Mouse (Mus musculus): ENCODE data around the gene Zfp819. TPM values are rescaled to one million over a fixed set of nuclear protein-coding genes. Genes with fewer than 3 reads are reported as not detected.

Gene Zfp819
- not detected in 2 replicates for polyA plus RNA-seq (2015; fragmentation: Nextera tagmentation; extraction: Ambion mirVana)

DNA sequence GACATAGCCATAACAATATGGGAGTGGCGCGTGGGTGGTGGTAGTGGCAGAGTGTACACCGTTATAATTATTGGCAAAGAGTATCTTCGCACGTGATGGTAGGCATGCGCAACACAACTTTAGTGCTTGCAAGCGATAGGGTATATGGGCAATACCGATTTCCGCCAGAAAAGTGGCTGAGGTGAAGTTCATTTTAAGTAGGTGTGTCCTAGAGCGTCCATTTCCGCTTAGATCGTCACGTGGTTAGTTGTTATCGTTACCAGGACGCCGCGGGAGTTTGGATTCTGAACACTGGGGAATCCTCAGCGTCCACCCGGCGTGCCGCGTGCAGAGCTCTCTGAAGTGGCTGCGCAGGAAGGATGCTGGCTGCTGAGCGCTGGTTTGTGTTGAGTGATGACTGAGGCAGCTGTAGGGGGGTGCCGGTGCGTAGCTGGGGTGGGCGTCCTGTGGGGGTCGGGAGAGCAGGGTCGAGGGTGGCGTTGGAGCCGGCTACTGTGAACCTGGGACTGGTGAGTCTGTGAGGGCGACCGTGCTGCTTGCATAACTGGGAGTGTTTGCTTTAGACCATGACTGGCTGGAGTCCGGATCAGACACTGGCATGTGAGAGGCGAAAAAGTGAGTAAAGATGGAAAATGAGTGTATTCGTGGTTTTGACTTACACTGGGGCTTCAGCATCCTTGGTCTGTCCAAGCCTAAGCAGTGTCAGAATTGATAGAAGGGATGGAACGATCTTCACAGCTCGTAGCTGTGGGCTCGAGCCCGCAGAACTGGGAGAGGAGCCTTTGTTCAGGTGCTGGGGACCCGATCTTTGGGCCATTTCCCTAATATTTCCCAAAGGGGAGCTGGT, at the start of gene Zfp819:
Zfp819 (plus strand) TSS at position 274 of the 847 bp plus-strand sequence.

DNA sequence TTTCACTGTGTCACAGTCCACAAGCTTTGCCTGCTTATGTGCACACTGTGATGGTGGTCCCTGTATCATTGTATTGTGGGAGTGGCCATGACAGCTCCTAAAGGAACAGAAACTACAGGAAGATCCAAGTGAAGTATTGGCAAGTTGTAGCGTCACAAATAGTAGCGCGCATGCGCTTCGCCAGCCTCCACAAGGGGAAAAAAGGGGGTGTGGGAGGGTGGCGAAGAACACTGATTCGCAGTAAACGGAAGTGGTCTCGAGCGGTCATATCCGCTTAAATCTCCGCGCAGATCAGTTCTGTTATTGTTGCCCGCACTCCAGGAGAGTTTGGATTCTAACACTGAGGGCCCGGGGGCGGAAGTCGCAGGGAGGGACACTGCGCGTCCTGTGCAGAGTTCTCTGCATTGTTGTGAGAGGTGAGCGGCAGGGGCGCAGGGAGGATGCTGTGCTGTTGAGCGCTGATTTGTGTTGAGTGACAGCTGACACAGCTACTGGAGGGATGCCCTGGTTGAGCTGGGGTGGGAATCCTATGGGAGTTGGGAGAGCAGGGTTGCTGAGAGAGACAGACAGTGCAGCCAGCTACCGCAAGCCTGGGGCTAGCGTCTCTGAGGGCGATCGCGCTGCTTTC, 44.8 kb upstream of the Zfp819 start, which contains the start of gene Zfp658:
Zfp658 (plus strand) TSS at position 251 of the 628 bp plus-strand sequence.

DNA sequence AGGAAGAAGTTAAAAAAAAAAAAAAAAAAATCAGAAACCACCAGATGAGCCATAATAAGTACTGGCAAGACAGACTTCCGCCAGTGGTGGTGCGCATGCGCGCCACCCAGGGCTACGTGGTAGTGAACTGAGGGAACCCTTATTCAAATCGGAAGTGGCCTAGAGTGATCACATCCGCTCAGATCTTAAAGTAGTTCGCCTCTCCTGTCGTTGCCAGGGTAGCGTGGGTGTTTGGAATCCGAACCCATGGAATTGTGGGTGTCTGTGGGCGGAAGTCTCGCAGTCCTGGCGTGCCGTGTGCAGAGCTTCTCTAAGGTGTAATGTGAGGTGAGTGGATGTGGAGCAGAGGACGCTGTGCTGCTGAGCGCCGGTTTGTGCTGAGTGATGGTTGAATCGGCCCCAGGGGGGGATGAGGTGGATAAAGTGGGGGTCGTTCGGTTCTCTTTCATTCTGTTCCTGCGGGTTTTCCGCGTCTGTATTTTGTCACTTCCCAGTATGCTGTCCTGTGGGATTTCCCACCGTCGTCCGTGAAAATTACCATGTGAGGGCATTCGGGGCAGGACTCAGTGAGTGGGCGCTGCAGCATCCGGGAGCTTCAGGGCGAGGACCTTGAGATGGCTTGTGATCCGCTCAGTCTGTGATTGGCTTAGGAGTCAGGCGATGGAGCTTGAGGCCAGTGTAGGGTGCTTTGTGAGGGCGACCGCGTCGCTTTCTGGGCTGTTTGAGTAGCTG, 27.4 kb upstream of the Zfp819 start, which contains the start of gene Zfp719:
Zfp719 (plus strand) TSS at position 171 of the 732 bp plus-strand sequence.

DNA sequence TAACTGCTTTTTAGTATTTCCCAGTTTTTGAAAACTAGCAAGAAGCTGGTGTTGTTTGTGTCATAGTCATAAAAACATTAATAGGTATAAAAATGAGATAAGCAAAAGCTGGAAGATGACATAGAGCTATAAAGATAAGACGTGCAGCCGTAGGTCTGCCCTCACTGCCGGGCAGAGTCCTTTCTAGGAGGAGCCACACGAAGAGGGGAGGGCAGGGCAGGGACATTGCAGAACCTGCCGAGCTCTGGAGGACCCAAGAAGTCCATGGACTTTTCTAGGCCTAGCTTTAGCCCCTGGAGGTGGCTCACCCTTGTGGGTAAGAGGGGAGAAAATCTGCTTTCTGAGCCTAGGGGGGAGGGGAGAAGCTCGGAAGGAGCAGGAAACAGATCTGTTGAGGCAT, 27.5 kb downstream of the Zfp819 start, which contains the start of gene Ceacam18:
Ceacam18 (plus strand) TSS at position 208 of the 400 bp plus-strand sequence.

DNA sequence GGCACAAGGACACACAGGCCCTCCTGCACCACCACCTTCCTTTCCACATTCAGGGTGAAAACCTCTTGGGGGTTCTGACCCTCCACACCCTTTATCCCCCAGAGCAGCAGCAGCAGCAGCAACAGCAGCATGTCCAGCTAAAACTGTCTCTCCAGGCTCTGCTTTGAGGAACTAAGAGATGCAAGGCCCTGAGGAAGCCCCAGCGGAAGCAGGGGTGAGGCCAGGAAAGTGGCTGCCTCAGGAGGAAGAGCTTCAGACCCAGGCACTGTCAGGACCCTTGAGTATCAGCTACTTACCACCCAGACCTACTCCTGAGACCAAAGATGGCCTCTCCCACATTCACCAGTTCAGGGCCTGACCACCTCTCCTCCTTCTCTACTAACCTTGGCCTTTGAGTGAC, 53.0 kb downstream of the Zfp819 start, which contains the start of gene Siglece:
Siglece (minus strand) TSS at position 160 of the 400 bp plus-strand sequence.

Other genes with a start within 250 kb of the Zfp819 start
- 0.19 and 0.59 TPM in 2 replicates for gene Siglecg, start 199.0 kb upstream of the Zfp819 start, polyA plus RNA-seq (2015; fragmentation: Nextera tagmentation; extraction: Ambion mirVana)
- not detected in 2 replicates for gene Lim2, start 179.5 kb upstream of the Zfp819 start, polyA plus RNA-seq (2015; fragmentation: Nextera tagmentation; extraction: Ambion mirVana)
- 0.95 and 2.4 TPM in 2 replicates for gene Nkg7, start 170.1 kb upstream of the Zfp819 start, polyA plus RNA-seq (2015; fragmentation: Nextera tagmentation; extraction: Ambion mirVana)
- gene Cldnd2, start 166.4 kb upstream of the Zfp819 start, polyA plus RNA-seq (2015; fragmentation: Nextera tagmentation; extraction: Ambion mirVana) = not detected in 2 replicates
- gene Etfb, start 163.1 kb upstream of the Zfp819 start, polyA plus RNA-seq (2015; fragmentation: Nextera tagmentation; extraction: Ambion mirVana) = 379 and 383 TPM in 2 replicates
- gene Gm45233, start 163.0 kb upstream of the Zfp819 start, polyA plus RNA-seq (2015; fragmentation: Nextera tagmentation; extraction: Ambion mirVana) = 0.18 and 0.69 TPM in 2 replicates
- 5.1 and 6.0 TPM in 2 replicates for gene Vsig10l, start 144.0 kb upstream of the Zfp819 start, polyA plus RNA-seq (2015; fragmentation: Nextera tagmentation; extraction: Ambion mirVana)
- gene Iglon5, start 117.1 kb upstream of the Zfp819 start, polyA plus RNA-seq (2015; fragmentation: Nextera tagmentation; extraction: Ambion mirVana) = 0.26 and 0.65 TPM in 2 replicates
- not detected in 2 replicates for gene 4931406B18Rik, start 101.2 kb upstream of the Zfp819 start, polyA plus RNA-seq (2015; fragmentation: Nextera tagmentation; extraction: Ambion mirVana)
- gene Cd33, start 62.7 kb upstream of the Zfp819 start, polyA plus RNA-seq (2015; fragmentation: Nextera tagmentation; extraction: Ambion mirVana) = 1.3 and 2.0 TPM in 2 replicates
- 1.6 and 2.8 TPM in 2 replicates for gene Zfp658, start 44.9 kb upstream of the Zfp819 start, polyA plus RNA-seq (2015; fragmentation: Nextera tagmentation; extraction: Ambion mirVana)
- gene Zfp719, start 27.6 kb upstream of the Zfp819 start, polyA plus RNA-seq (2015; fragmentation: Nextera tagmentation; extraction: Ambion mirVana) = 7.7 and 9.8 TPM in 2 replicates
- gene Ceacam18, start 27.5 kb downstream of the Zfp819 start, polyA plus RNA-seq (2015; fragmentation: Nextera tagmentation; extraction: Ambion mirVana) = 0.28 TPM in 1 of 2 replicates, not detected in the other
- 1.3 and 1.4 TPM in 2 replicates for gene Siglece, start 53.0 kb downstream of the Zfp819 start, polyA plus RNA-seq (2015; fragmentation: Nextera tagmentation; extraction: Ambion mirVana)
- 6.4 and 8.3 TPM in 2 replicates for gene Ctu1, start 64.8 kb downstream of the Zfp819 start, polyA plus RNA-seq (2015; fragmentation: Nextera tagmentation; extraction: Ambion mirVana)
- gene Klk14, start 83.2 kb downstream of the Zfp819 start, polyA plus RNA-seq (2015; fragmentation: Nextera tagmentation; extraction: Ambion mirVana) = not detected in 2 replicates
- gene Klk13, start 105.4 kb downstream of the Zfp819 start, polyA plus RNA-seq (2015; fragmentation: Nextera tagmentation; extraction: Ambion mirVana) = 0.23 TPM in 1 of 2 replicates, not detected in the other
- gene Klk12, start 161.7 kb downstream of the Zfp819 start, polyA plus RNA-seq (2015; fragmentation: Nextera tagmentation; extraction: Ambion mirVana) = not detected in 2 replicates
- 0.14 and 0.38 TPM in 2 replicates for gene Klk11, start 167.4 kb downstream of the Zfp819 start, polyA plus RNA-seq (2015; fragmentation: Nextera tagmentation; extraction: Ambion mirVana)
- 2.2 and 3.9 TPM in 2 replicates for gene Klk10, start 173.9 kb downstream of the Zfp819 start, polyA plus RNA-seq (2015; fragmentation: Nextera tagmentation; extraction: Ambion mirVana)
- 0.19 TPM in 1 of 2 replicates, not detected in the other for gene Klk9, start 184.7 kb downstream of the Zfp819 start, polyA plus RNA-seq (2015; fragmentation: Nextera tagmentation; extraction: Ambion mirVana)
- gene Klk8, start 190.4 kb downstream of the Zfp819 start, polyA plus RNA-seq (2015; fragmentation: Nextera tagmentation; extraction: Ambion mirVana) = 7.3 and 16.9 TPM in 2 replicates
- 0.17 TPM in 1 of 2 replicates, not detected in the other for gene Klk7, start 204.1 kb downstream of the Zfp819 start, polyA plus RNA-seq (2015; fragmentation: Nextera tagmentation; extraction: Ambion mirVana)
- gene Klk6, start 217.3 kb downstream of the Zfp819 start, polyA plus RNA-seq (2015; fragmentation: Nextera tagmentation; extraction: Ambion mirVana) = not detected in 2 replicates
- gene Klk5, start 234.8 kb downstream of the Zfp819 start, polyA plus RNA-seq (2015; fragmentation: Nextera tagmentation; extraction: Ambion mirVana) = not detected in 2 replicates

Measured in adrenal gland, postnatal 0 days (tissue).